Mouse (Mus musculus) forebrain, embryonic 10.5 days (tissue): Measurements from ENCODE around the gene Phka2. TPM values are rescaled to one million over a fixed set of nuclear protein-coding genes. Genes with fewer than 3 reads are reported as not detected.

Source experiments
- DNase-seq: peaks from one replicate; pipeline ENCODE4 v3.0.0-alpha.2; 2017; ENCODE audit warnings: low spot score; ENCODE audit errors: extremely low spot score
- H3K27ac ChIP-seq: fragments of 300-500 bp; sonication (generic); 2 replicates; pipeline ENCODE4 v1.5.1; 2016; ENCODE audit warnings: mild to moderate bottlenecking
- H3K27me3 ChIP-seq: fragments of 300-500 bp; sonication (generic); 2 replicates; pipeline ENCODE4 v1.6.1; 2016; ENCODE audit warnings: mild to moderate bottlenecking; ENCODE audit not compliant: poor library complexity, severe bottlenecking
- H3K36me3 ChIP-seq: fragments of 300-500 bp; sonication (generic); replicated peaks from 2 replicates; pipeline ENCODE4 v1.6.1; 2016; ENCODE audit warnings: mild to moderate bottlenecking, moderate library complexity
- H3K4me1 ChIP-seq: fragments of 300-500 bp; sonication (generic); 2 replicates; pipeline ENCODE4 v1.6.1; 2016
- H3K4me3 ChIP-seq: fragments of 300-500 bp; sonication (generic); 2 replicates; pipeline ENCODE4 v1.5.1; 2016; ENCODE audit warnings: mild to moderate bottlenecking, moderate library complexity
- H3K9me3 ChIP-seq: fragments of 300-500 bp; sonication (generic); 2 replicates; pipeline ENCODE4 v1.6.1; 2016; ENCODE audit warnings: mild to moderate bottlenecking, moderate library complexity
- WGBS: fragments of 180-500 bp; shearing (Covaris S2); methylation state at CpG from one replicate; pipeline ENCODE4 v1.1.7; 2016; 5-methylcytosine and 5-hydroxymethylcytosine counted together
- polyA plus RNA-seq: library from polyadenylated mRNA; unstranded; fragments of >200 nt; fragmentation: Nextera tagmentation; extraction: Ambion mirVana; gene quantifications from 2 replicates; pipeline ENCODE4 v1.2.1, GENCODE M21; 2016

Gene Phka2
- polyA plus RNA-seq, 1 experiment from 2014 or later: 16.9 TPM

DNA sequence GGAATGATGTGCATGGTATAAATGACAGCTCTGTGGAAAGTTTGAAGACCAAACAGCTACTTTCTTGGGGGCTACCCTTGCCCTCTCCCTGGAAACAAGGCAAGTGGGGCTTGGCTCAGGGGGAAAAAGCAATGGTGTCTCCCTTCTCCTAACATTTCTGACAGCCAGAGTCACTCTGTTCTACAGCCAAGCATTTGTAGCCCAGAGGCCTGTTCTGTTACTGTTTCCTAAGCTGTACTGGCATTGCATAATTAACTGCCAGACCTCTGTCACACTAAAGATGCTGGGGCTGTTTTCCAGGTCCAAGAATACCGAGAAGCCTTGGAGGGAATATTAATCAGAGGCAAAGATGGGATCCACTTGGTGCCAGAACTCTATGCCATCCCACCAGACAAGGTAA lies 46.9 kb downstream of the Phka2 start:
- 81% methylated on average over 1 of the region's 1 CpGs for WGBS

DNA sequence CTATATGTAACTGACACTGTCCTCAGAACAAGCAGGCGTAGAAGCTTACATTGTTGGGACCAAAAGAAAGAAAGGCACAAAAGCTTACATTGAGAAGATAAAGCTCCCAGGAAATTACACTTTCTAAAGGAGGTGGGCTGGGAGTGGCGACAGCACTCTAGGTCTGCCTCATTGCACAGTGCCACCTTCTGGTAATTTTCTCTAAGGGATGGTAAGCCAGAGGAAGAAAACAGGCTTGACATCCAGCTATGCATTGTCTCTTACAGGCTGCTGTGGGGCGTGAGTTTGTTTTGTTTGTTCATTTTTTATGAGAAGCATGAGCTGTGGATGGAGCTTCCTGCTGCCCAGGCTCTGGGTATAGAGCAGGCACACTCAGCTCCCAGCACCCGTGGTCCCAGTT lies 50.1 kb downstream of the Phka2 start:
- Histone ChIP-seq H3K4me3 (no peak overlapping the region), H3K9me3 (no peaks in the 10 kb centered on the region), H3K27ac (no peak overlapping the region), H3K36me3 (0 out of 2 replicates have a peak, but pooled peaks cover 6% of the 10 kb centered on the region), H3K27me3 (peaks cover 97% of the 10 kb centered on the region), H3K4me1 (no peaks in the 10 kb centered on the region)
- DNase-seq: no peak
- 67% methylated on average over 4 of the region's 4 CpGs for WGBS

More for the DNA sequence above, 46.9 kb downstream of the Phka2 start:
- H3K4me3 ChIP-seq: no peak overlapping the region
- H3K9me3 ChIP-seq: no peaks in the 10 kb centered on the region
- DNase-seq: no peak
- H3K36me3 ChIP-seq: peaks cover 15% of the 10 kb centered on the region; the same call in 1 of the 2 replicates
- H3K4me1 ChIP-seq: no peaks in the 10 kb centered on the region
- peaks cover 91% of the 10 kb centered on the region for H3K27me3 ChIP-seq
- no peak overlapping the region for H3K27ac ChIP-seq

DNA sequence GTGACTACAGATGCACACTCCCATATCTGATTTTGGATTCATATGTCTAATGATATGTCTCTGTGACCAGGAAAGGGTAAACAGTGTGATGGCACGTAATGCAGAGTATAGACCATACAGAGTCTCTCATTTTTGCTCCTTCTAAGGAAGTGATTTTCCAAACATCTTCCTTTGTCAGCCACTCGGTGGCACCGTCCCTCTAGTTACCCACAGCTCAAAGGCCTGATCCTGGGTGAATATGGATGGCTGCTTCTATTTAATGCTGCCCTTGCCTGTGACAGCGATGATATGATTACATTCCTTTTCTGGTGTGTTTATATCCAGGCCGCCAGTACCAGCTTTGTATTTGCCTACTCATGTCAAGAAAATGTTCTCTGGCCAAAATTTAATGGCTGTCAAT lies 81.6 kb downstream of the Phka2 start:
- DNase-seq: no peak
- Histone ChIP-seq H3K4me3 (no peak overlapping the region), H3K4me1 (no peaks in the 10 kb centered on the region), H3K27me3 (peaks cover 92% of the 10 kb centered on the region), H3K9me3 (no peaks in the 10 kb centered on the region), H3K27ac (no peak overlapping the region), H3K36me3 (peaks cover 10% of the 10 kb centered on the region)
- 79% methylated on average over 5 of the region's 5 CpGs for WGBS

DNA sequence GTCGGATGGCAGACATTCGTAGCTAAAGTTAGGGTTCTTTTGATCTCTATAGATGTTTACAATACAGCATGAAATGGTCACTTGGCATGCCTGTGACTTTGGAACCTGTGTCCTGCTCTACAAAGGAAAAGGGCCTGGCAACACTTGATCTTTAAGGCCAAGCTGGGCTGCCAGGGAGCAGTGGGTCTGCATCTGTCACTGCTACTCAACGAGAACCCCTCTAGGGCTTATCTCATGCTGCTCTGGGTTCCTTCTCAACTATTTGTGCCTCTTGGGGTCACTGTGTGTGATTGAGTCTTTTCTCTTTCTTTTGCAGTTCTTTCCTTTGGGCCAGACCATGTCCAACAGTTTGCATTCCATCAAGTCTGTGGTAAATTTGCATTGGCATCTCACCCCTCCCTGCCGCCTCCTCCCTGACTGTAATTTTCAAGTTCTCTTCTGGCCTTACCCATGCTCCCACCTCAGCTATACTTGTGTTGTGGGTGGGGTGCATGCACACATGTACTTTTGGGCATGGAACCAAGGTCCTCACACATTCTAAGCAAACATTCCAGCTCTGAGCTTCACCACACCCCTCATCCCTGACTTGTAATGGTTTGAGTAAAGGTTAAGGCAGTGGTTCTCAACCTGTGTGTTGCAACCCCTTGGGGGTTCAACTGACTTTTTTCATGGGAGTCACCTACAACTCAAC lies 82.3 kb downstream of the Phka2 start:
- Histone ChIP-seq H3K36me3 (peaks cover 11% of the 10 kb centered on the region), H3K27me3 (peaks cover 91% of the 10 kb centered on the region), H3K9me3 (no peaks in the 10 kb centered on the region), H3K27ac (no peak overlapping the region), H3K4me1 (no peaks in the 10 kb centered on the region), H3K4me3 (no peak overlapping the region)
- 98% methylated on average over 4 of the region's 4 CpGs for WGBS
- no peak for DNase-seq

DNA sequence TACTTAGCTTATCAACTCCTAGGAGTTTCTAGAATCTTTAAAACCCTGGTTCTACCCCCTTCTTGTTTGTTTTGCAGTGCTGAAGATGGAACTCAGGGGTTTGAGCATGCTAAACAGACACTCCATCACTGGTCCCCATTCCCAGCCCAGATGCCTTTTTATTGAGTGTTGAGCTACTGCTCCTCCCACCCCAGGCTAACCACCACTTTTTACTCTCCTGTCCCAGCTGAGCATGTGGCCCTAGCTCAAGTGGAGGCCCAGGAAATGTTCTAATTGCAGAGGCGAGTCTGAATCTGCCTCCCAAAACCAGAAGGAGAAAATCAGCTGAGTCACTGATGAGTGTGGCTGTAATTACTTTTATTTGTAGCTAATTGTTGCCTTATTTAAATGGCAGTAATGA lies 83.1 kb downstream of the Phka2 start:
- DNase-seq: no peak
- 77% methylated on average over 1 of the region's 1 CpGs for WGBS
- Histone ChIP-seq H3K27me3 (peaks cover 87% of the 10 kb centered on the region), H3K27ac (no peak overlapping the region), H3K4me1 (no peaks in the 10 kb centered on the region), H3K36me3 (peaks cover 16% of the 10 kb centered on the region), H3K4me3 (no peak overlapping the region), H3K9me3 (no peaks in the 10 kb centered on the region)

DNA sequence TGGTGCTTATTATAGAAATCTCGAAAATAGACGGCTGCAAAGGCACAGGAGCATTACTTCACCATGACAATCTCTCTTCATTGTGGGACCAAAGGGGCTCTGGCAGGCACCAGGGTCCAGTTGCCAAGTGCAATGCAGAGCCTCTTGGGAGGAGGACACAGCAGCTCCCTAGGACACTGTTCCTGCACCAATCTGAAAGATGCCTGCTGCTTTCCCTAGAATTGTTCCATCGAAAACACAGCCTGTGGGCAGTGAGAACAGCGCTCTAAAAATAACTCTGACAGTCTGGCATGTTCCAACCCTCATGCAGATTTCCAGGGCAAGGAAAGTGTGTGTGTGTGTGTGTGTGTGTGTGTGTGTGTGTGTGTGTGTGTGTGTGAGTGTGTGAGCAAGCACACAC lies 86.6 kb downstream of the Phka2 start:
- no peak overlapping the region for H3K4me3 ChIP-seq
- H3K36me3 ChIP-seq: peaks cover 16% of the 10 kb centered on the region
- H3K27me3 ChIP-seq: peaks cover 90% of the 10 kb centered on the region
- no peaks in the 10 kb centered on the region for H3K4me1 ChIP-seq
- H3K9me3 ChIP-seq: no peaks in the 10 kb centered on the region
- H3K27ac ChIP-seq: no peak overlapping the region
- WGBS: 95% methylated on average over 4 of the region's 4 CpGs
- no peak for DNase-seq

DNA sequence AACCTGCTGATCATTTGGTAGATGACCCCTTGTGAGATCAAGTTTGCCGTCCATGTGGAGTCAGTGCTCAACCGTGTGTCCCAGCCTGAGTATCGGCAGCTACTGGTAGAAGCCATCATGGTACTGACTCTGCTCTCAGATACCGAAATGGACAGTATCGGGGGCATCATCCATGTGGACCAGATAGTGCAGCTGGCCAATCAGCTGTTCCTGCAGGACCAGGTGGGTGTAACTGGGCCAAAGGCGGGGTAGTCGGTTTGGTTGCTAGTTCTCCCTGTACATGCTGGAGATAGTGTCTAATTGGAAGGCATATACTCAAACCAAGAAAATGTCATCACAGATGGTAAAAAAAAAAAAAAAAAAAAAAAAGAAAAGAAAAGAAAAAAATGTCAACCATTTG lies 88.2 kb downstream of the Phka2 start:
- no peak overlapping the region for H3K4me3 ChIP-seq
- no peak for DNase-seq
- peaks cover 16% of the 10 kb centered on the region for H3K36me3 ChIP-seq
- WGBS: 97% methylated on average over 7 of the region's 7 CpGs
- no peaks in the 10 kb centered on the region for H3K9me3 ChIP-seq
- H3K27ac ChIP-seq: no peak overlapping the region
- H3K4me1 ChIP-seq: no peaks in the 10 kb centered on the region
- H3K27me3 ChIP-seq: peaks cover 74% of the 10 kb centered on the region

DNA sequence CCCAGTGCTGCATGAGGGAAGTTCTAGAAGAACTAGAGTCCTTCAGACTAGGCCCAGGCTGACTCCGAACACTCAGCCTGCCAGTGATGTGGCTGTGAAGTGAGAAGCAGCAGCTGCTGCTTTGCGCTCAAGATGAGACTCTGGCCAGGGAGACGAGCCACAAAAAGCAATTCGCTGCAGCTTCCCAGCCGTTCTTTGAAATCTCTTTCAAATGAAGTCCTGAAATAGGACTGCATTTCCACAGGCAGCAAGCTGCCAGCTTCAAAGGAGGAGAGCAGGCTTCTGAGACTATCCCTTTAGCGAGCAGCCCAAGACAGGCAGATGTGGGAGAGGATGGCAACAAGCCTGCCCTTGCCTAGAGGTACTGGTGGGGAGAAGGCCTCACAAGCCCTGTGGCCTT lies 91.0 kb downstream of the Phka2 start:
- Histone ChIP-seq H3K36me3 (peaks cover 8% of the 10 kb centered on the region; the same call in 1 of the 2 replicates), H3K4me3 (no peak overlapping the region), H3K9me3 (no peaks in the 10 kb centered on the region), H3K27ac (0 out of 2 replicates have a peak overlapping the region, but pooled peaks have one; percentile 15), H3K27me3 (peaks cover 67% of the 10 kb centered on the region), H3K4me1 (peaks cover 1% of the 10 kb centered on the region)
- no peak for DNase-seq
- 84% methylated on average over 6 of the region's 6 CpGs for WGBS

DNA sequence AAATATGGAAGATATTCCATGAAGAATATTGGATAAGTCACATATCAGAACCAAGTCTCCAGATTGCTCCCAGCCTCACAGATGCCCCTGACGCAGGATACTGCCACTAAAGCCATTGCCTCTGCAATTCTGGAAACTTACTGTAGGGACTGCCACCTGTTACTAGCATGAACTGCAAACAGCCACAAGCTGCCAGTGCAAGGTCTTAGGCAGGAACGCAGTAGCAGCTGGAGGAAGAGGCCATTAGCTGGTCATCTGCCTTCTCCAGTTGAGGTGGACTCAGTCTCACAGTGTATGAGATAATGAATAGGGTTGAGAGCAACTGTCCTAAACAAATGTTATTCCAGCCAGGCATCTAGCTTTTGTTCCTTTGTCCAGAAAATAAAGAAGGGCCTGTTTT lies 96.1 kb downstream of the Phka2 start:
- Histone ChIP-seq H3K4me1 (peaks cover 22% of the 10 kb centered on the region), H3K36me3 (no peaks in the 10 kb centered on the region), H3K9me3 (no peaks in the 10 kb centered on the region), H3K27me3 (peaks cover 73% of the 10 kb centered on the region), H3K4me3 (no peak overlapping the region), H3K27ac (peak overlapping the region; percentile 77)
- DNase-seq: no peak
- WGBS: 85% methylated on average over 2 of the region's 2 CpGs

DNA sequence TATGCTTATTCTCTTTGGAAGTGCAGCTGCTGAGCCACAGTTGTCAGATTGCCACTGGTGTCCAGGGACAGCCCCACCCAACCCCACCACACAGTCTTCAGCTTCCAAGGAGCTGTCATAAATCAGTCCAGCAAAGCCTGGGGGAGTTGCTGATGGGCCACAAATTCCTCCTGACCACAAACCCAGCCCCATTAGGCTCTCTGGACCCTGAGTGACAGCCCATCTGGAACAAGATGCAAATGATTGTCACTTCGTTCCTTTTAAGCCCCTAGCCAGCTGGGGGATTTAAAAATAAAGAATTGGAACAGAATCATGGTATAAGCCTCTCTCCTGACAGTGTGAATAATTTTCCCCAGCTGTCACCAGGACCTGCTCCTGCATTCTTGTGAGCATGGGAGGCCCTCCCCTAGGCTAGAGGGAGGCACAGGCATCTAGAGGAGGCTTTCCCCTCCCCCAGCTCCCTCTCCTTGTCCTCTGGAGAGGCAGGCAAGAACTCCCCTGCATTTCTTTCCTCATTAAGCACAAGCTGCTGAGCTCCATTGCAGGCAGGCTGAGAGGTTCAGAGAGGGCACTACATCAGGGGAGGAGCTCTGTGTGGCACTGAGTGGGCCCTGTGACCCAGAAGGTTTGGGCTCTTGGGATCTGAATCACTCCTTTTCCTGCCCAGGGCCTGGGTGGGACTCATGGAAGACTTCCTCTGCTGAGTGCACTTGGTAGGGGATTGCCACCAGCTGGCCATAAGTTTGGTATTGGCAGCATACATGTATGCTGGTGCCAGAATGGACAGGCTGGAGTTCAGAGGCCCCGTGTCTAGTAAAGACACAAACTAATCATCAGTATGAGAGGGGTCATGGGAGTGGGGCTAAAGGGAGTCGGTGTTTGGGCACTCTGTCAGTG lies 96.8 kb downstream of the Phka2 start:
- H3K27ac ChIP-seq: peak overlapping the region; percentile 77
- WGBS: 59% methylated on average over 3 of the region's 3 CpGs
- peaks cover 79% of the 10 kb centered on the region for H3K27me3 ChIP-seq
- H3K36me3 ChIP-seq: no peaks in the 10 kb centered on the region
- H3K4me1 ChIP-seq: peaks cover 25% of the 10 kb centered on the region
- no peaks in the 10 kb centered on the region for H3K9me3 ChIP-seq
- no peak overlapping the region for H3K4me3 ChIP-seq
- DNase-seq: peak; percentile 30

DNA sequence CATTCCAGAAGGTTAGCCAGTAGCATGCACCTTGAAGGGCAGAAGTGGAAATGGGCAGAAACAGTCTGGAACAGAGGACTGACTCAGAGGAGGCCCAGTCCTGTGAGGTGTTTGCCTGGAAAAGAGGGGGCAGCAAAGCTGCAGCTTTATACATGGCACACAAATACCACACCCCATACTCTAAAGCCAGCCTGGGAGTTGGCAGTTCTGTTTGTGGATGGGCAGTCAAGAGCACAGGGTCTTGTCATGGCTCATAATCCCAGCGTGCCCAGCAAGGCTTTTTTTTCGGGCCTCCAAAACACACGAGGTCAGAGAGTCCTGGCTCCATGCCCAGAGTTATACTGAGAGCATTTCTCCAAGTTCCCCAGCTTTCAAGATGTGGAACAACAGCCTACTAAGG lies 99.1 kb downstream of the Phka2 start:
- Histone ChIP-seq H3K9me3 (no peaks in the 10 kb centered on the region), H3K27me3 (peaks cover 100% of the 10 kb centered on the region)
- 91% methylated on average over 3 of the region's 3 CpGs for WGBS

DNA sequence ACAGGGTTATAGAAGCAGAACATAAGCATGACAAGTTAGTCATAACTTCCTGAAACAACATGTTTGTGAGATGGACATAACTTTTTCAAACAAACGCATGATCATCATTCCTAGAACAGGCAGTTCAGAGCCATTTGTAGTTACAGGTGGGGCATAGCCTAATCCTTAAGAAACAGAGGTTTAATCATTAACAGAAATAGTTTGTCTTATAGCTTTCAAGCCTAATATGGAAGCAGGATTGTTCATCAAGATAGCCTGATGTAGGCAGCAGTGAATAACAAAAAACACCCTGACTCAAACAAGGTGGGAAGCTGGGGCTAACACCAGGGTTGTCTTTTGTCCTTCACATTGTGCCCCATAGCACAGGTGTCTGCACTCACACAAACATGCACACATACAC lies 100.8 kb downstream of the Phka2 start:
- peaks cover 89% of the 10 kb centered on the region for H3K27me3 ChIP-seq
- DNase-seq: no peak

More for the DNA sequence above, 99.1 kb downstream of the Phka2 start:
- Histone ChIP-seq H3K4me1 (peaks cover 29% of the 10 kb centered on the region), H3K4me3 (no peak overlapping the region), H3K27ac (no peak overlapping the region), H3K36me3 (no peaks in the 10 kb centered on the region)
- no peak for DNase-seq

DNA sequence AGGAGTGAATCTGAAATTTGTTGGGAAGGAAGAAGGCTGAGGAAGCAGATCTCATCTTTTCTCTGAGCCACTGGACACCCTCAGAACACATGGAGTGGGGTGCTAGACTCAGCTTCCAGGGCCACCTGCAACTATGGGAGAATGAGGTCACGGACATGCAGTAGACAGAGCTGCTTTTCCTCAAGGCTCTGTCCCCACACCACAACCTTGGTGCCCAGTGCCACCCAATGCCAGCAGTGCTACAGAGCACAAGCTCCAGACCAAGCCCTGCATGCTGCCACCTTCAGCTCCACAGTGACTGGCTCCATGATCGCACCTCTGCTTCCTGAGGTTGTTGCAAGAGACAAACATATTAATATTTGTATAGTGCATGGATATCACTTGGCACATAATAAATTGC lies 101.3 kb downstream of the Phka2 start:
- Histone ChIP-seq H3K36me3 (no peaks in the 10 kb centered on the region), H3K27ac (no peak overlapping the region), H3K4me1 (peaks cover 24% of the 10 kb centered on the region), H3K9me3 (no peaks in the 10 kb centered on the region), H3K27me3 (peaks cover 87% of the 10 kb centered on the region), H3K4me3 (no peak overlapping the region)
- no peak for DNase-seq
- WGBS: 80% methylated on average over 2 of the region's 2 CpGs

More for the DNA sequence above, 100.8 kb downstream of the Phka2 start:
- no peaks in the 10 kb centered on the region for H3K36me3 ChIP-seq
- peaks cover 29% of the 10 kb centered on the region for H3K4me1 ChIP-seq
- H3K9me3 ChIP-seq: no peaks in the 10 kb centered on the region
- WGBS: 84% methylated on average over 1 of the region's 1 CpGs
- H3K4me3 ChIP-seq: no peak overlapping the region
- no peak overlapping the region for H3K27ac ChIP-seq
